Mouse (Mus musculus) forelimb bud, embryonic 11.5 days (tissue): ENCODE data around the gene Ifnb1.
A peak's percentile ranks its signal among the peaks of the same experiment; 100 is the strongest.

ENCODE experiments used
- DNase-seq: peaks from one replicate; pipeline ENCODE4 v3.0.0-alpha.2; 2012; ENCODE audit warnings: low read depth, low spot score

The Ifnb1 gene

GRCm38 (mm10) chr4:88501247-88501646 lies 21.3 kb downstream of the Ifnb1 start:
- no peak for DNase-seq

GRCm38 (mm10) chr4:88496321-88497018 lies 26.1 kb downstream of the Ifnb1 start:
- DNase-seq: no peak

- DNase-seq: no peak
These were observed 33.0 kb downstream of the Ifnb1 start for GRCm38 (mm10) chr4:88489622-88490021.

- DNase-seq: no peak
These were observed 34.5 kb downstream of the Ifnb1 start for GRCm38 (mm10) chr4:88488107-88488506.

- DNase-seq: peak; percentile 48
These were observed 42.4 kb downstream of the Ifnb1 start for GRCm38 (mm10) chr4:88480130-88480529.

- no peak for DNase-seq
These were observed 43.8 kb downstream of the Ifnb1 start for GRCm38 (mm10) chr4:88478809-88479186.

- DNase-seq: no peak
These were observed 44.3 kb downstream of the Ifnb1 start for GRCm38 (mm10) chr4:88478177-88478808.

GRCm38 (mm10) chr4:88476511-88477210 lies 45.9 kb downstream of the Ifnb1 start:
- DNase-seq: no peak

GRCm38 (mm10) chr4:88476084-88476483 lies 46.5 kb downstream of the Ifnb1 start:
- DNase-seq: no peak
